Mouse (Mus musculus) C2C12 (cell line): ENCODE data around the gene Clstn2.

Experiments used
- CTCF ChIP-seq: IDR thresholded peaks from one replicate; pipeline ENCODE4 v1.5.1; 2011; ENCODE audit not compliant: control insufficient read depth, insufficient read depth, insufficient read length
- MAX ChIP-seq: IDR thresholded peaks from one replicate; pipeline ENCODE4 v1.6.1; 2011; ENCODE audit warnings: mild to moderate bottlenecking, control low read depth

GRCm38 (mm10) chr9:97481187-97481586, 551.8 kb downstream of the Clstn2 start:
- TF ChIP-seq CTCF (no peak), MAX (no peak)
